Mouse (Mus musculus) hindbrain, embryonic 10.5 days (tissue): ENCODE results near the gene Ncoa3. TPM values are rescaled to one million over a fixed set of nuclear protein-coding genes. Genes with fewer than 3 reads are reported as not detected.

Experiments
- DNase-seq: peaks from one replicate; pipeline ENCODE4 v3.0.0-alpha.2; 2017; ENCODE audit warnings: low spot score
- H3K27ac ChIP-seq: fragments of 300-500 bp; sonication (generic); 2 replicates; pipeline ENCODE4 v1.5.1; 2016; ENCODE audit warnings: mild to moderate bottlenecking, moderate library complexity
- H3K27me3 ChIP-seq: fragments of 300-500 bp; sonication (generic); 2 replicates; pipeline ENCODE4 v1.6.1; 2016; ENCODE audit warnings: mild to moderate bottlenecking; ENCODE audit not compliant: poor library complexity, insufficient read depth, severe bottlenecking
- H3K36me3 ChIP-seq: fragments of 300-500 bp; sonication (generic); 2 replicates; pipeline ENCODE4 v1.6.1; 2016; ENCODE audit warnings: mild to moderate bottlenecking, moderate library complexity
- H3K4me1 ChIP-seq: fragments of 300-500 bp; sonication (generic); replicated peaks from 2 replicates; pipeline ENCODE4 v1.6.1; 2016; ENCODE audit warnings: mild to moderate bottlenecking
- H3K4me3 ChIP-seq: fragments of 300-500 bp; sonication (generic); 2 replicates; pipeline ENCODE4 v1.5.1; 2016; ENCODE audit warnings: mild to moderate bottlenecking, moderate library complexity
- H3K9me3 ChIP-seq: fragments of 300-500 bp; sonication (generic); 2 replicates; pipeline ENCODE4 v1.6.1; 2016; ENCODE audit warnings: mild to moderate bottlenecking, moderate library complexity
- WGBS: fragments of 180-500 bp; shearing (Covaris S2); methylation state at CpG from one replicate; pipeline ENCODE4 v1.1.7; 2016; 5-methylcytosine and 5-hydroxymethylcytosine counted together
- polyA plus RNA-seq: library from polyadenylated mRNA; unstranded; fragments of >200 nt; fragmentation: Nextera tagmentation; extraction: Ambion mirVana; gene quantifications from 2 replicates; pipeline ENCODE4 v1.2.1, GENCODE M21; 2016

Ncoa3 gene
- polyA plus RNA-seq, 1 experiment from 2014 or later: 14.6 TPM

- H3K36me3 ChIP-seq: peaks cover 12% of the 10 kb centered on the region; the same call in 1 of the 2 replicates
- no peaks in the 10 kb centered on the region for H3K9me3 ChIP-seq
- H3K4me3 ChIP-seq: no peak overlapping the region
- H3K4me1 ChIP-seq: peaks cover 40% of the 10 kb centered on the region
- no peak for DNase-seq
- no peaks in the 10 kb centered on the region for H3K27me3 ChIP-seq
- 78% methylated on average over 3 of the region's 3 CpGs for WGBS
- H3K27ac ChIP-seq: peak overlapping the region; percentile 69
Measured at GRCm38 (mm10) chr2:166011422-166011821, 19.0 kb downstream of the Ncoa3 start.

GRCm38 (mm10) chr2:166012145-166012544 is 19.7 kb downstream of the Ncoa3 start:
- WGBS: 60% methylated on average over 2 of the region's 2 CpGs
- peak overlapping the region; percentile 69; the same call in 1 of the 2 replicates for H3K27ac ChIP-seq

GRCm38 (mm10) chr2:166018769-166019168 is 26.3 kb downstream of the Ncoa3 start:
- Histone ChIP-seq H3K9me3 (no peaks in the 10 kb centered on the region), H3K4me3 (no peak overlapping the region), H3K27me3 (no peaks in the 10 kb centered on the region), H3K36me3 (peaks cover 7% of the 10 kb centered on the region; the same call in 1 of the 2 replicates), H3K27ac (no peak overlapping the region), H3K4me1 (peaks cover 32% of the 10 kb centered on the region)
- 89% methylated on average over 3 of the region's 3 CpGs for WGBS
- DNase-seq: no peak

More at GRCm38 (mm10) chr2:166012145-166012544, 19.7 kb downstream of the Ncoa3 start:
- Histone ChIP-seq H3K9me3 (no peaks in the 10 kb centered on the region), H3K4me1 (peaks cover 40% of the 10 kb centered on the region), H3K36me3 (peaks cover 12% of the 10 kb centered on the region; the same call in 1 of the 2 replicates), H3K4me3 (no peak overlapping the region), H3K27me3 (no peaks in the 10 kb centered on the region)
- no peak for DNase-seq

- H3K4me3 ChIP-seq: no peak overlapping the region
- DNase-seq: no peak
- H3K9me3 ChIP-seq: no peaks in the 10 kb centered on the region
- peaks cover 3% of the 10 kb centered on the region; the same call in 1 of the 2 replicates for H3K36me3 ChIP-seq
- WGBS: 87% methylated on average over 2 of the region's 2 CpGs
- H3K4me1 ChIP-seq: peaks cover 37% of the 10 kb centered on the region
- no peaks in the 10 kb centered on the region for H3K27me3 ChIP-seq
- no peak overlapping the region for H3K27ac ChIP-seq
Measured at GRCm38 (mm10) chr2:166020026-166020425, 27.6 kb downstream of the Ncoa3 start.

- no peak for DNase-seq
- H3K27me3 ChIP-seq: no peaks in the 10 kb centered on the region
- H3K36me3 ChIP-seq: no peaks in the 10 kb centered on the region; the same call in 1 of the 2 replicates
- H3K4me1 ChIP-seq: peaks cover 39% of the 10 kb centered on the region
- 28% methylated on average over 4 of the region's 4 CpGs for WGBS
- H3K9me3 ChIP-seq: no peaks in the 10 kb centered on the region
- H3K4me3 ChIP-seq: peak overlapping the region; percentile 4; the same call in 1 of the 2 replicates
- H3K27ac ChIP-seq: peak overlapping the region; percentile 60
Measured at GRCm38 (mm10) chr2:166021073-166021610, 28.7 kb downstream of the Ncoa3 start.

- Histone ChIP-seq H3K27ac (peak overlapping the region; percentile 60), H3K9me3 (no peaks in the 10 kb centered on the region), H3K36me3 (no peaks in the 10 kb centered on the region; the same call in 1 of the 2 replicates), H3K27me3 (no peaks in the 10 kb centered on the region), H3K4me3 (no peak overlapping the region), H3K4me1 (peaks cover 39% of the 10 kb centered on the region)
- 37% methylated on average over 3 of the region's 3 CpGs for WGBS
- DNase-seq: peak; percentile 65
Measured at GRCm38 (mm10) chr2:166021642-166022041, 29.2 kb downstream of the Ncoa3 start.

- H3K4me1 ChIP-seq: peaks cover 39% of the 10 kb centered on the region
- H3K36me3 ChIP-seq: no peaks in the 10 kb centered on the region; the same call in 1 of the 2 replicates
- H3K9me3 ChIP-seq: no peaks in the 10 kb centered on the region
- H3K27ac ChIP-seq: no peak overlapping the region
- no peak overlapping the region for H3K4me3 ChIP-seq
- no peaks in the 10 kb centered on the region for H3K27me3 ChIP-seq
- no peak for DNase-seq
- WGBS: 79% methylated on average over 8 of the region's 8 CpGs
Measured at GRCm38 (mm10) chr2:166022327-166022726, 29.9 kb downstream of the Ncoa3 start.

GRCm38 (mm10) chr2:166024079-166024478 is 31.6 kb downstream of the Ncoa3 start:
- WGBS: 92% methylated on average over 3 of the region's 3 CpGs
- Histone ChIP-seq H3K9me3 (no peaks in the 10 kb centered on the region), H3K27me3 (no peaks in the 10 kb centered on the region), H3K4me1 (peaks cover 41% of the 10 kb centered on the region), H3K27ac (no peak overlapping the region), H3K4me3 (no peak overlapping the region), H3K36me3 (no peaks in the 10 kb centered on the region)
- DNase-seq: no peak

GRCm38 (mm10) chr2:166024621-166025020 is 32.2 kb downstream of the Ncoa3 start:
- Histone ChIP-seq H3K27me3 (no peaks in the 10 kb centered on the region), H3K36me3 (no peaks in the 10 kb centered on the region), H3K9me3 (no peaks in the 10 kb centered on the region), H3K4me1 (peaks cover 46% of the 10 kb centered on the region), H3K27ac (no peak overlapping the region), H3K4me3 (no peak overlapping the region)
- WGBS: 88% methylated on average over 4 of the region's 4 CpGs
- DNase-seq: no peak

GRCm38 (mm10) chr2:166025943-166026342 is 33.5 kb downstream of the Ncoa3 start:
- Histone ChIP-seq H3K9me3 (no peaks in the 10 kb centered on the region), H3K4me1 (peaks cover 50% of the 10 kb centered on the region), H3K27me3 (no peaks in the 10 kb centered on the region), H3K4me3 (no peak overlapping the region), H3K27ac (no peak overlapping the region), H3K36me3 (no peaks in the 10 kb centered on the region)
- DNase-seq: no peak
- 92% methylated on average over 5 of the region's 5 CpGs for WGBS

GRCm38 (mm10) chr2:166027834-166028233 is 35.4 kb downstream of the Ncoa3 start:
- H3K27ac ChIP-seq: no peak overlapping the region
- H3K4me3 ChIP-seq: no peak overlapping the region
- DNase-seq: no peak
- H3K27me3 ChIP-seq: no peaks in the 10 kb centered on the region
- no peaks in the 10 kb centered on the region for H3K9me3 ChIP-seq
- WGBS: 91% methylated on average over 3 of the region's 3 CpGs
- H3K36me3 ChIP-seq: no peaks in the 10 kb centered on the region
- H3K4me1 ChIP-seq: peaks cover 45% of the 10 kb centered on the region

- Histone ChIP-seq H3K9me3 (no peaks in the 10 kb centered on the region), H3K36me3 (no peaks in the 10 kb centered on the region), H3K27me3 (no peaks in the 10 kb centered on the region), H3K4me1 (peaks cover 39% of the 10 kb centered on the region), H3K4me3 (no peak overlapping the region), H3K27ac (no peak overlapping the region)
- WGBS: 70% methylated on average over 4 of the region's 4 CpGs
- no peak for DNase-seq
Measured at GRCm38 (mm10) chr2:166029232-166029631, 36.8 kb downstream of the Ncoa3 start.

- no peaks in the 10 kb centered on the region for H3K27me3 ChIP-seq
- H3K9me3 ChIP-seq: no peaks in the 10 kb centered on the region
- DNase-seq: peak; percentile 27
- 7% methylated on average over 13 of the region's 13 CpGs for WGBS
- H3K27ac ChIP-seq: peak overlapping the region; percentile 79
- peak overlapping the region; percentile 34 for H3K4me3 ChIP-seq
- H3K36me3 ChIP-seq: peaks cover 5% of the 10 kb centered on the region; the same call in 1 of the 2 replicates
- peaks cover 35% of the 10 kb centered on the region for H3K4me1 ChIP-seq
Measured at GRCm38 (mm10) chr2:166030256-166030995, 38.0 kb downstream of the Ncoa3 start.
